Mouse (Mus musculus): ENCODE data around the gene Gm42420. TPM values are rescaled to one million over a fixed set of nuclear protein-coding genes. Genes with fewer than 3 reads are reported as not detected.

The Gm42420 gene
- not detected for polyA plus RNA-seq (2017; shearing (Covaris generic))

GRCm38 (mm10) chr6:39585517-39585916 lies at the start of gene Gm42420:
Gm42420 (plus strand) TSS chr6:39585753.

GRCm38 (mm10) chr6:39557723-39558261 lies 27.8 kb upstream of the Gm42420 start, which contains the start of gene Dennd2a:
Dennd2a (minus strand) TSS chr6:39557867.

GRCm38 (mm10) chr6:39573791-39574554 lies 11.6 kb upstream of the Gm42420 start, which contains the start of gene Adck2:
Adck2 (plus strand) TSS chr6:39573873.

GRCm38 (mm10) chr6:39592401-39593214 lies 7.1 kb downstream of the Gm42420 start, which contains the start of gene Ndufb2:
Ndufb2 (plus strand) TSS chr6:39592574.

Other genes starting within 250 kb of the Gm42420 start
- gene Slc37a3, start 208.1 kb upstream of the Gm42420 start, polyA plus RNA-seq (2017; shearing (Covaris generic)): 74.9 TPM
- 32.8 TPM for gene Rab19, start 204.6 kb upstream of the Gm42420 start, polyA plus RNA-seq (2017; shearing (Covaris generic))
- gene Mkrn1, start 165.3 kb upstream of the Gm42420 start, polyA plus RNA-seq (2017; shearing (Covaris generic)): 219 TPM
- gene Dennd2a, start 27.9 kb upstream of the Gm42420 start, polyA plus RNA-seq (2017; shearing (Covaris generic)): not detected
- gene Adck2, start 11.9 kb upstream of the Gm42420 start, polyA plus RNA-seq (2017; shearing (Covaris generic)): 40.0 TPM
- gene Ndufb2, start 6.8 kb downstream of the Gm42420 start, polyA plus RNA-seq (2017; shearing (Covaris generic)): 95.5 TPM
- 36.1 TPM for gene Braf, start 139.7 kb downstream of the Gm42420 start, polyA plus RNA-seq (2017; shearing (Covaris generic))
- gene Mrps33, start 225.2 kb downstream of the Gm42420 start, polyA plus RNA-seq (2017; shearing (Covaris generic)): 63.4 TPM

Data from effector memory CD4-positive, alpha-beta T cell, adult 5 months (primary cell).